Mouse (Mus musculus): ENCODE results near the gene Rpgrip1l.
A peak's percentile ranks its signal among the peaks of the same experiment; 100 is the strongest.

Gene Rpgrip1l

GRCm38 (mm10) chr8:91312835-91313832 is at the start of gene Rpgrip1l, which contains the start of gene Fto:
Gene Rpgrip1l, minus strand, starts transcription at chr8:91313262.
Gene Fto, plus strand, starts transcription at chr8:91313525.
- peak; percentile 95 to 98 for DNase-seq

- no peak for DNase-seq
Measured at GRCm38 (mm10) chr8:91360644-91361357, 47.7 kb upstream of the Rpgrip1l start.

GRCm38 (mm10) chr8:91359511-91359910 is 46.4 kb upstream of the Rpgrip1l start:
- no peak for DNase-seq

- DNase-seq: no peak
Measured at GRCm38 (mm10) chr8:91358016-91358415, 45.0 kb upstream of the Rpgrip1l start.

- DNase-seq: no peak
Measured at GRCm38 (mm10) chr8:91357493-91358014, 44.5 kb upstream of the Rpgrip1l start.

GRCm38 (mm10) chr8:91355956-91356699 is 43.1 kb upstream of the Rpgrip1l start:
- no peak for DNase-seq

GRCm38 (mm10) chr8:91355301-91355905 is 42.3 kb upstream of the Rpgrip1l start:
- DNase-seq: no peak

GRCm38 (mm10) chr8:91353907-91354306 is 40.8 kb upstream of the Rpgrip1l start:
- no peak for DNase-seq

- no peak for DNase-seq
Measured at GRCm38 (mm10) chr8:91353062-91353461, 40.0 kb upstream of the Rpgrip1l start.

- DNase-seq: no peak
Measured at GRCm38 (mm10) chr8:91352598-91352997, 39.5 kb upstream of the Rpgrip1l start.

GRCm38 (mm10) chr8:91350628-91351027 is 37.6 kb upstream of the Rpgrip1l start:
- no peak for DNase-seq

GRCm38 (mm10) chr8:91349816-91350215 is 36.8 kb upstream of the Rpgrip1l start:
- no peak for DNase-seq

- DNase-seq: no peak
Measured at GRCm38 (mm10) chr8:91347595-91347994, 34.5 kb upstream of the Rpgrip1l start.

GRCm38 (mm10) chr8:91347146-91347545 is 34.1 kb upstream of the Rpgrip1l start:
- no peak for DNase-seq

GRCm38 (mm10) chr8:91344659-91345058 is 31.6 kb upstream of the Rpgrip1l start:
- no peak for DNase-seq

- DNase-seq: no peak
Measured at GRCm38 (mm10) chr8:91342798-91343197, 29.7 kb upstream of the Rpgrip1l start.

GRCm38 (mm10) chr8:91342196-91342595 is 29.1 kb upstream of the Rpgrip1l start:
- DNase-seq: peak in 1 of 2 experiments; percentile 32

- no peak for DNase-seq
Measured at GRCm38 (mm10) chr8:91340746-91341145, 27.7 kb upstream of the Rpgrip1l start.

GRCm38 (mm10) chr8:91339651-91340050 is 26.6 kb upstream of the Rpgrip1l start:
- DNase-seq: no peak

- no peak for DNase-seq
Measured at GRCm38 (mm10) chr8:91338389-91339154, 25.5 kb upstream of the Rpgrip1l start.

GRCm38 (mm10) chr8:91329461-91329850 is 16.4 kb upstream of the Rpgrip1l start:
- no peak for DNase-seq

All from kidney, postnatal 4 days (tissue).